Mouse (Mus musculus) heart, adult 18-20 months (tissue): ENCODE measurements at regions not wholly inside any gene's neighbourhood (a gene's known extent, or its start where the extent isn't known, plus 50 kb on each side); places are given as distances from the start of the nearest gene placed in this dataset.

Experiments used
- DNase-seq, 2 experiments: peaks; one replicate each; pipeline ENCODE4 v3.0.0; 2021 to 2022; ENCODE audit warnings: mixed read lengths in 1 of 2

GRCm38 (mm10) chr10:51970113-51970512 lies 52.2 kb upstream of the Vgll2 start:
- DNase-seq = peak; percentile 21 to 25
